Mouse (Mus musculus) left cerebral cortex, postnatal 14 days (tissue): ENCODE results near the gene Saysd1. TPM values are rescaled to one million over a fixed set of nuclear protein-coding genes. Genes with fewer than 3 reads are reported as not detected.

Source experiments
- DNase-seq, 2 experiments: peaks; one replicate each; pipeline ENCODE4 v3.0.0; 2021 to 2022; ENCODE audit warnings: low spot score in 2 of 2, mixed read lengths in 1 of 2
- intact Hi-C: fragments of 180-260 bp; cut with DNase I; formaldehyde crosslinking; loops from one replicate; pipeline ENCODE4 v1.15.1; 2025
- long read RNA-seq, 2 experiments: library from polyadenylated mRNA; stranded (forward); transcript quantifications; one replicate each; pipeline ENCODE4 v2.0.0; 2021
- total RNA-seq, 2 experiments: library from RNA; stranded (reverse); gene quantifications; 2 replicates each; pipeline ENCODE4 v1.2.3; 2021

Saysd1 gene
- total RNA-seq = 1 to 10 TPM; 4.5 to 4.9 TPM
- long read RNA-seq, experiment 1, transcript Saysd1-201 (2 exons, 2,315 nt) = major isoform, 14 of 14 reads
- long read RNA-seq, experiment 1, partial matches to known transcripts = 0 of 14 reads
- long read RNA-seq, experiment 1, other reads (novel, unspliced or antisense) = 0 of 14 reads
- long read RNA-seq, experiment 2, transcript Saysd1-201 (2 exons, 2,315 nt) = major isoform, 17 of 17 reads
- long read RNA-seq, experiment 2, partial matches to known transcripts = 0 of 17 reads
- long read RNA-seq, experiment 2, other reads (novel, unspliced or antisense) = 0 of 17 reads

DNA sequence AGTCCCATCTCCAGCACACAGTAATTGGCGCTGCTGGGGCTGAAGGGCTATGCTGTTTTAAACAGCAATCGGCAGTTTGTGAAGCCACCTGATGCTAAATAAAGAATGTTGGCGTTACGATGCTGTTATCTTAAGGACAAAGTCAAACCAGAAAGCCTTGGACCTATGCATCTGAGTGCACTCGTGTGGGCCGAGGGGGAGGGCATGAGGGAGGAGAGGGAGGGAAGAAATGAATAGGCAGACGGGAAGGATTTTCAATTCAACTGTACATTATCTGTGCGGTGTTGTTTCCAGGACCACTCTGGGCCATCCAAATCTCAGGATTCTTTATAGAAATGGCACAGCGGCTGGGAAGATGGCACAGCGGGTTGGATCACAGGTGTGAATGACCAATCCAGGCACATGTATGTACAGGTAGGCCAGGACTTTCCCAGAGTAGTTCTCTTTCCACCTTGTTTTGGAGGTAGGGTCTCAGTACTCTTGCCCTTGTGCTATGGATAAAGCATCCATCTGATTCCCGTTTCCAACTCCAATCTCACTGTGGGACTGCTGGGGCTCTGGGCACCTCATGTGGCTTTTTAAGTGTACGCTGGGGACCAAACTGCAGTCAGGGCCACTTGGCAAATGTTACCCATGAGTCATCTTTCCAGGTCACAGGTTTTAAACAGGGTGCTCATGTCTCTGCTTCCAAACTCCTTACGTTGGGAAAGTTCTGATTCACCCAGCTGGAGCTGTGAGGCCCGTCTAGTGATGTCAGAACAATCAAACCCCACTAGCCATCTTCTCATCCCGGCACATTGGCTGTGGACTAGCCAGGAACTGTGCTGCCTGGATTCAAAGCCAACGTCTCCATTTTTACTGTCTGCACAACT lies at the start of gene Saysd1:
Gene Saysd1 (minus strand): TSS at position 51 of the 872 bp plus-strand sequence.
- intact Hi-C loops = loop anchor here (10.0 kb wide), 1 partner anchor 56 kb away; no protein-coding TSS in a partner anchor
- no peak for DNase-seq

DNA sequence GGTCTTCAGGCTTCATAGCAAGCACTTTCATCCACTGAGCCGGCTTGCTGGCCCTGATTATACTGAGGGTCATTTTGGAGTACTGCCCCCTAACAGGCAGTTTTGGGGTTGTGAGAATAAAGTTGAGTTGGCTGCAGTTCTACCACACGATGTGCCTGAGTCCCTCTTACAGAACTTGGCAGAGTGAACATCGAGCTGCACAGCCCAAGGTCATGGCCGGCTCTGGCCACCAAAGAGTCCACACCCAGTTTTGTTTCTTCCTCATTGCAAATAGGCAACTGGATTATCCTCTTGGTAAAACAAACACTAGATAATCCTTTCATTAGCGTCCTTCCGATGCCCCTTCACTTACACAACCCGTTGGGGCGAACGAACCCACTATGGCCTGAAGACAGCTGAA lies 47.1 kb upstream of the Saysd1 start:
- intact Hi-C loops = no loop called here
- no peak for DNase-seq

DNA sequence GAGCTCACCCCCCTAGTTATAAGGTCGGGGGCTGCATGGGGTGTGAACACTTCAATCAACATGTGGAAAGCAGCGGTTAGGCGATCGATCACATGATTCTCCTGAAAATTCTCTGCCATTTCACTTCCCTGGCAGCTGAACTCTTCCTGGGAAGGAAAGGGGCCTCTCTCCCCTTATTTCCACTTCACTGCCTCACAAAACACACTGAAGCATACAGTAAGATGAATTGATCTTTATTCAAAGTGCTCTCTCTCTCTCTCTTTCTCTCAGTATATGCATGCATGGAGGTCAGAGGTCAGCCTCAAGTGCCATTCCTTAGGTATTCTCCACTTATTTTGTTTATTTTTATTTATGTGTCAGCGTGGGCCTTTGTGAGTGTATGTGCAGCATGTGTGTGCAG lies 45.4 kb upstream of the Saysd1 start:
- no peak for DNase-seq
- intact Hi-C loops = no loop called here

DNA sequence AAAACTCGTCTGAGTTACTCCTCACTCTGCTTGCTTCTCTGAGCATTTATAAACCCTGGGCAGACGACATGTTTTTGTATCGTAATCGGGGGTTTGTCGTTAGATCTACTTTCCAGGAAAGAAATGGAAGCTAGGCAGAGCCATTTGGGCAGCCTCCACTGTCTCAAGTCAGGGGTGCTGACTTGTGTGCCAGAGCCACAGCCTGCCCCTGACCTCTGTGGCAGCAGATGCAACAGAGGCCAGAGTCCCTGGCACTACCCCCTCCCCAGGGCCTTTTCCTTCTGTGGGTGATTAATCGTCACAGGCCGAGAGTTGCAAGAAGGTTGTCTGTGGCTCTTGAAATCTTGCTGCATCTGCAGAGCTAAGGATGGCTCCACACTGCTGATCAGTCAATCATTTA lies 44.3 kb upstream of the Saysd1 start:
- no peak for DNase-seq
- intact Hi-C loops = no loop called here

DNA sequence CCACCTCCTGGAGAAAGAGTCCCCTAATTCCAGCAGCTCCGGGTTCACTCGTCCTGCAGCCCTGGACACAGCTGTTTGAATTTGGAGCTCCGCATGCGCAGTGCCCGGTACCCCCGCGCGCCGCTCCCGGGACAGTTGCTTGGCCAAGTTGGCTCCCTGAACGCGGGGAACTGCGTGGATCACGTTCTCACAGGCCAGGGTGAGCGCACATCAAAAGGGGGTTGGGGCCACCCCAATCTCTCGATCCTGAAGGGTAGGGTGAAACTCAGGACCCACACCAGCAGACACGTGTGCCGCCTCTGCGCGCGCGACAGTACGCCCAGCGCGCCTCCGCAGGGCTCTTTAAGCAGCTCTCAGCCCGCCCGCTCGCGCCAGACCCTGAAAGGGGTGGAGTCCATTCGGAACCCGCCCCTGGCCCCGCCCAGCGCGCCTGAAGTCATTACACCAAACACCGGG lies 43.2 kb upstream of the Saysd1 start, which contains the start of gene Kcnk5:
Gene Kcnk5 (minus strand): TSS at position 344 of the 456 bp plus-strand sequence.
- intact Hi-C loops = no loop called here
- DNase-seq = peak; percentile 69 to 70

DNA sequence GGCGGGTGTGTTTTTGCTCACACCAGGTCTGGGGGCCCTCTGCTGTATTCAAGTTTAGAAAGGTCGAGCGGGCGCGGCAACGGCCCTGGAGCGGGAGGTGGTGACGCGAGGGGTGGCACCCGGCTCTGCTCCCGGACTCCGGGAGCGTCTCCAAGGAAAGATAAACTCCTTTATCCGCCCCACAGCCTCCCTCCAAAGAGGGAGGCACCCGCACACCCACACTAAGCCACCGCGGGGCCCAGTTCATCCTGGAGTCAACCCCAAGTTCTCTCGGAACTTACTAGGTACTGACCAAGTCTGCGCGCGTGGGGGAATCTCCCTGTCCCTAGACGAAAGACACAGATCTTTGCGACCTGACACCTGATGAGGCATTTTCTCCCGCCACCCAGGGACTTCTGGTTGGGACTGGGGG lies 42.4 kb upstream of the Saysd1 start:
- intact Hi-C loops = no loop called here
- DNase-seq = no peak

DNA sequence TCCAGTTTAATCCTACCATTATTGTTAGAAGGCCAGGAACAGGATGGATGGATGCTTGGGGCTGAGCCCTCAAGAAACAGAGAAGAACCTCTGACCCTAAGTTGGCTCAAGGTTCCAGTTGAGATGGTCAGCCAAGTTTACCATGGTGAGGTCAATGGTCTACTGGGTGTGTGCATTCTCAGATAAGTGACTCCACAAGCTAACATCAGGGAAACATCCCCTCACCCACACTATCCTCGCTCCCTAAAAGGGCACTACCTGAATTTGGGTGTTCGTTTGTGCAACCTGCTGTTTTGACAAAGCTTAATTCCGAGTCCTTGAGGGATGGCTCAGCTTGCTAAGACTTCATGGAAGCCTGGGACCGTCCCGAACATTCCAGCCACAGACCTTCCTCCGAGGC lies 42.0 kb upstream of the Saysd1 start:
- intact Hi-C loops = no loop called here

DNA sequence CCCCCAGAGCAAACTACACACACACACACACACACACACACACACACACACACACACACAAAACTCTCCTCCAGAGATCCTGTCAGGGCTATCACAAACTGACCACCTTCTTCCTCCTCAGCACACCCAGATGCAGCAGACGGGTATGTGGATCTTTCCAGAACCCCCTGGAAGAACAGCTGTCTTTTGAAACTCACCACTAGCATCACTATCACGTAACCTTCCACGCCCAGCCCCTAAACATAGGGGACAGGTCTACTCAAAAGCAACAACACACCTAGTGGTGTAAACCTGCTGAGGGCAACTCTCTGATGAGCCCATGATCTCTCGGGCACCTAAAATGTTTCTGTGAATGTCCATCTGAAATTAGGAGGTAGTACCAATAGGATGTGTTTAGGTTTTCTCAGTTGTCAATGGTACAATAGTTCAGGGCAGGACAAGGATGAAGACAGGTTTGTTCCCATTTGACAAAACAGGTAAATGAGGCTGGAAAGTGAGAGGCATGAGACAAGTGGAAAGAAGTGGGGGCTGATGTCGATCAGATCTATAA lies 41.5 kb upstream of the Saysd1 start:
- intact Hi-C loops = no loop called here

More for the DNA sequence above, 42.0 kb upstream of the Saysd1 start:
- DNase-seq = no peak

DNA sequence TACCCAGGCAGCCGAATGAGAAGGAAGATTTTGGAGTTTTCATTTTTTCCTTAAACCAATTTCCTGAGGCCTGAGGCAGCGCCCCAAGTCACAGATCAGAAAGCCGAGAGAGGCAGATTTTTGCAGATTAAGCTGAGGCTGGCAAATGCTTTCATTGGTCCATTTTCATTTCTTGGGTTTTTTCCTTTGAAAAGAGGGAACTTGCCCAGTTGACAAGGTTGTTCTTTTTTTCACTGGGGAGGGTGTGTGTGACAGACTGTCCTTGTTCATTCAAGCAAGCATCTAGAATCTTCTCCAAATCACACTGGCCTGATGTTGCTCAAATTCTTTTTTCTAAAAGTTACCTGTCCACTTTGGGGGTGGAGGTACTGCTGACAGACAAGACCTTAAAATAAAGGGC lies 40.7 kb upstream of the Saysd1 start:
- intact Hi-C loops = no loop called here
- no peak for DNase-seq

More for the DNA sequence above, 41.5 kb upstream of the Saysd1 start:
- no peak for DNase-seq

DNA sequence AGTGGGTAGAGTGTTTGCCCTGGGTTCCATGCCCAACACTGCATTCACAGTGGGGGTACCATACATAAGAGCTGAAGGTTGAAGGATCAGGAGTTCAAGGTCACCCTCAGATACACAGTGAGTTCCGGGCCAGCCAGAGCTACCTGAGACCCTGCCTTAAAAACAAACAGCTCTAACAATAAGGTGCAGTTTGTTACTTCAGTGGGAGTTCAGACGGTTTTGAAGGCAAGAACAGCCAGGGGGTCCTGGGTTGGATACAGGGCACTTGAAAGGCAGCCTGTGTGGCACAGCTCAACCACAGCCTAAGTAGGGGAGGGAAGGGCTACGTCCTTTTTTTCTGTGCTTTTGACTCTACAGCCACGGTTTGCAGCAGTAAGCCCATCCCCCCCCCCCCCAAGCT lies 40.3 kb upstream of the Saysd1 start:
- DNase-seq = no peak

DNA sequence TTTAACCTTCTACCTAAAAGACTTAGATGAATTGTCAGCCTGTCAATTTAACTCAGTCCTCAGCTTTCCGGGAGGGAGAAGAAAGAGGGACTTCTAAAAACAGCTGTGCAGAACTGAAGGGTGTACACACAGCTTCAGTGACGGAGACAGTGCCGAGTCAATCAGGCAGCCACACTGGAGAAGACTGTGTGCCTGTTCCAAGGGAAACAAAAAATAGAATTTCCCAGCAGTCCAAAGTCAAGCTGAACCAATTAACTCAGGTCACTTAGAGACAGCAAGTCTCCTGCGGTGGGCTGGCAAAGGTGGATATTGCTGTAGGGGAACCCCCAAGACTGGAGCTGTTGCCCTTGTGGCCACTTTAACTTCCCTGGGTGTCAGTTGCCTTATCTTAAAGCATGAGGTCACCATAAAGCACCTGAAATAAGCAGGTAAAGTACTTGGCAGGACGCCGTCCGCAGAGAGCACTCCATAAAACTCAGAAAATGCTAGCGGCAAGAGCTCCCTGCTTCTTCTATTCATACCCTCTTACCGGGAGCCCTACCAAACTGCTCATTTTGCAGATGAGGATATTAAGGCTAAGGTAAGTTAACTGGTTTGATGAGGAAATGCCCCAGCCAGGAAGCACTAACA lies 39.3 kb upstream of the Saysd1 start:
- intact Hi-C loops = no loop called here
- no peak for DNase-seq

More for the DNA sequence above, 40.3 kb upstream of the Saysd1 start:
- intact Hi-C loops = no loop called here

DNA sequence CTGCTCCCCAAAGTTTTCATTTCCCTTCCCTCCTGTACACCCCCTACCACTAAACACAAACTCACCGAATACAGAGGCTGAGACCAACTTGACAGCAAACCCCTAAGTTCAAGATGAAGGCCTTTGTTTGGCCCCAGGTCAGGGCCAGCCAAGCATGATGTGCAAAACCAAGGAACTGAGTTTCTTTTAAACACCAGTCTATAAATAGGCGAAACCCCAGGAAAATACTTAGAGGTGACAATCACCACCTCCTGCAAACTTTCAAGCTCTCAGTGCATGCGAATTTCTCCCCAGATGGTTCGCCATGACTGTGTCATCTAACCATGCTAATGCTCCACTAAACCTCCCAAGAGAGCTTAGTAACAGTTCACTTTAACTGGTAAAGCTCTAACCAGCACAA lies 37.4 kb upstream of the Saysd1 start:
- DNase-seq = no peak
- intact Hi-C loops = no loop called here

DNA sequence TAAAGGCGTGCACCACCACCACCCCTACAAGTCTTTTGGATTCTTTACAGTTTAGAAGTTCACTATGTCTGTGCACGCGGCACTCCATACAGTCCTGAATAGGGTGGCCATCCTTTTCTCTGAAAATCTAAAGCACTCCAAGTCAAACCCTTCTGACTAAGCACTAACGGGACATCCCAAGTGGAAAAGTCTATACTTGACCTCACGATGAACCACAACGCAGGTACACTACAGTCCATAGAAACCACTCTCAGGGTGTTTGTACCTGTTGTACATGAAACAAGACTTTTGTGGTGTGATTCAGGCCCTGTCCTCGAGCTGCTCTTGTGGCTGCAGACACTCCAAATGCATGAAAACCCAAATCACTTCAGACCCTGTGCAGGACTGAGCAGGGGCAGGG lies 36.8 kb upstream of the Saysd1 start:
- intact Hi-C loops = no loop called here
- DNase-seq = no peak

DNA sequence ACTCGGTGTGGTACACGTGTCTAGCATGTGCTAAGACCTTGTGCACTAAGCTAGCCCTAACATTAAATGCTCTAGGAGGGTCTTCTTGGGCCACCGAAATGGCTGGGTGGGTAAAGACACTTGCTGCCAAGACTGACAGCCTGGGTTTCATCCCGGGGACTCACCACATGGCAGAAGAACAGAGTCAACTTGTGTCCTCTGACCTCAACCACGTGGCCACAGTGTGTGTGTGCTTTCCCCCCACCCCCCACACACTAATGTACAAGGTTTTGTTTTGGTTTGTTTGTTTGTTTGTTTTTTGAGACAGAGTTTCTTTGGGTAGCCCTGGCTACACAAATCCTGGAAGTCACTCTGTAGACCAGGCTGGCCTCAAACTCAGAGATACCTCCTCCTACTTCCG lies 36.4 kb upstream of the Saysd1 start:
- intact Hi-C loops = no loop called here
- no peak for DNase-seq

DNA sequence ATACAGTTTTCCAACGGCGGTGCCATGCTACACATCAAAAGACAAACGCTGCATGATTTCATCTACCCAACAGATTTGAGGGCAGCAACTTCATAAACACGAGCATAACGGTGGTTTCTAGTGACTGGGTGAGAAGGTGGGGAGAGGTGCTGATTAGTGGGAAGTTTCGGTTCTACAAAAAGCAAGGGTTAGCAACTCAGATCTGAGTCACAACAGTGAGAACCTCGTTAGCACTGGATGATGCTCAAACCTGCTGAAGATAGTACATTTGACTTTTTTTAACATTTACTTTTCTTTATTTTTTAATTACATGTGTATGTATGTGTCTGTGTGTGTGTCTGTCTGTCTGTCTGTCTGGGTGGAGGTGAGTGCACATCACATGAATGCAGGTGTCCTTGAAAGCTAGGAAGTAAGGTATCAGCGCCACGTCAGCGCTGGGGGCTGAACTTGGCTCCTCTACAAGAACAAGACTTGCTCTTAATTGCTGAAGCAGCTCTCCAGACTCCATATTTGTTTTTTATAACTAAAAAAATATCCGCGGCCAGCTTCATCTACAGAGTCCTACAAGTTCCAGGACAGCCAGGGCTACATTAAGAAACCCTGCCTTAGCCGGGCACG lies 35.6 kb upstream of the Saysd1 start:
- intact Hi-C loops = no loop called here
- DNase-seq = no peak

DNA sequence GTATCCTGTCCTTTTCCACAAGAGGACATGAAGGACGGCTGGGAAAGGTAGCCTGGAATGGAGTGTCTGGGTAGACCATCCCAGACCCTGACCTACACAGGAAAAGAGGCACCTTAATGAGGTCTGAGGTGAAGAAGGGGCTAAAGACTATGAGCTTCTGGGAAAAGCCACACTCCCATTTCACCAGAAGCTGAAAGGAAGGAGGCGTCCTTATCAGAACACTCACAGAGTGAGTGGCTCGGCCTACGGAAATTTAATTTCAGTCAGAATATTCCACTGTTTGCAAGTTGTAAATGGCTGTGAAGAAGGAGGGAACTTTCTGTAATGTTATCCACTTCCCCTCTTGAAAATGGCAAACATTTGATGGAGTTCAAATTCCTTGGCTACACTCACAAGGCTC lies 34.6 kb upstream of the Saysd1 start:
- intact Hi-C loops = no loop called here
- DNase-seq = no peak

DNA sequence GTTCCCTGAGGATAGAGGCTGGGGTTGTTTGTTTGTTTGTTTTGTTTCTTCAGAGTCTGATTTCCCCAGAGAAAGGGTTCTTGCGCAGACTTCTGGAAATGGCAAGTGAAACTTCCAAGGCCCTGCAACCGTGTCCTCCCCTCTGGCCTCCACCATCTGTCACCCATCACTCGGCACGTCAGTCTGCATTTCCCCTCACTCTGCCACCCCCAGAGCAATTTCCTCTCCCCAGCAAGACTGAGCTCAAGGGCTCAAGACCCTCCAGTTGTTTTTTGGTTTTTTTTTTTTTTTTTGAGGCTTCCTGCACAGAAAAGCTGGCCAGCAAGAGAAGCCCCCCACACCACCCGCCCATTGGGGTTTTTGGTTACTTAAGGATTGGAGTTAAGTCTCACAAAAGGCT lies 34.2 kb upstream of the Saysd1 start:
- no peak for DNase-seq
- intact Hi-C loops = no loop called here

DNA sequence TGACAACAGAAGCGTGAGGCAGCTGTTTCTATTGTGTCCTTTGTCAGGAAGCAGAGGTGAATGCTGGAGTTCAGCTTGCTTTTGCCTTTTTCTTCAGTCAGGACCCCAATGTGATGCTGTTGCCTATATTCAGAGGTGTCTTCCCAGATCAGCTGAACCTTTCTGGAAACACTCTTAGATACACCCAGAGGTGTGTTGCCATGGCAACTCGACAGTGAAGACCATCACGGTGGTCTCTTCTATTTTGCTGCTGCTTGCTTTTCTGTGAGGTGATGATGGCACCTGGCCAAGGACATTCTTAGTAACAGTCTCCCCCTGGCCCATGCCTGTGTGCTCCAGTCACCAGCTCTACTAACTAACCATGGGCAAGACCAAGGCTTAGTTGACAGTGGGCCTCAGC lies 33.5 kb upstream of the Saysd1 start:
- no peak for DNase-seq

DNA sequence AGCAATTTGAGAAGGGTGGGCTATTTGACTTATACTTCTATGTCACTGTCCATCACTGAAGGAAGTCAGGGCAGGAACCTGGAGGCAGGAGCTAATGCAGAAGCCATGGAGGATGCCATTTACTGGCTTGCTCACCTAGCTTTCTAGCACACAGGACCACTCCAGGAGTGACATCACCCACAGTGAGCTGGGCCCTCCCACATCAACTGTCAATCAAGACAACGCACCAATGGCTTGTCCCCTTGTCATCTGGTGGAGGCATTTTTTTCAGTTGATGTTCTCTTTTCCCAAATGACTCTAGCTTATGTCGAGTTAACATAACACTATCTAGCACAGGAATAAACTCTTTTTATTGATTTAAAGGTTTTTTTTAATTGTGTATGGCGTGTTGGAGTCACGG lies 30.9 kb upstream of the Saysd1 start:
- intact Hi-C loops = no loop called here
- no peak for DNase-seq

More for the DNA sequence above, 33.5 kb upstream of the Saysd1 start:
- intact Hi-C loops = no loop called here
